Mouse (Mus musculus): Measurements from ENCODE around the gene Cd69.

- no peak for TF ChIP-seq POLR2A (IDR thresholded peaks at IDR 0.05; ENCODE audit: borderline replicate concordance, low read depth, low read length)
- no peak for TF ChIP-seq CTCF (IDR thresholded peaks at IDR 0.05; ENCODE audit: low read depth, low read length)
Measured at GRCm38 (mm10) chr6:129276483-129276882, 1.2 kb upstream of the Cd69 start.
